Mouse (Mus musculus) frontal cortex, adult 2 months (tissue): ENCODE measurements around the gene Tmem184a. TPM values are rescaled to one million over a fixed set of nuclear protein-coding genes. Genes with fewer than 3 reads are reported as not detected.

Experiments used
- DNase-seq, 2 experiments: peaks; one replicate each; pipeline ENCODE4 v3.0.0; 2022; ENCODE audit warnings: low spot score in 1 of 2; ENCODE audit errors: extremely low spot score in 1 of 2
- polyA plus RNA-seq: library from polyadenylated mRNA; depleted of rRNA; stranded (reverse); fragments of >200 nt; gene quantifications from 2 replicates; pipeline ENCODE4 v1.2.3, GENCODE M21; 2012

Gene Tmem184a
- polyA plus RNA-seq, 1 experiment = 0.10 TPM

DNA sequence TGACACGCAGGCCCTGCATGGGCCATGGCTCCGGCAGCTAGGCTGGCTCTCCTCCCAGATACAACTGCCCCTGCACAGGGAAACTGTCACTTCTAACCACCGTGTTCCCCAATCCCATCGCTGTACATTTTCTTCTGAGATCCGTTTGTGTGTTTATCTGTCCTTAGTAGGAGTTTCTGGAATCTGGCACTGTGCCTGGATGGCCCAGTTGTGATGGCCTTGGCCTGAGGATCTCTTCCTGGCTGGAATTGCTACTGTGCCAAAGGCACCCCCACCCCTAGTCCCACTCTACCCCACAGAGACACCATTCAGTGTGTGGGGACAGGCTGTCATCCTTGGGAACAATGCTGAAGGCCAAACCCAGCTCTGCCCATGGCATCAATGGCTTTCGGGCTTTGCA is 3.8 kb downstream of the Tmem184a start:
- DNase-seq = no peak

DNA sequence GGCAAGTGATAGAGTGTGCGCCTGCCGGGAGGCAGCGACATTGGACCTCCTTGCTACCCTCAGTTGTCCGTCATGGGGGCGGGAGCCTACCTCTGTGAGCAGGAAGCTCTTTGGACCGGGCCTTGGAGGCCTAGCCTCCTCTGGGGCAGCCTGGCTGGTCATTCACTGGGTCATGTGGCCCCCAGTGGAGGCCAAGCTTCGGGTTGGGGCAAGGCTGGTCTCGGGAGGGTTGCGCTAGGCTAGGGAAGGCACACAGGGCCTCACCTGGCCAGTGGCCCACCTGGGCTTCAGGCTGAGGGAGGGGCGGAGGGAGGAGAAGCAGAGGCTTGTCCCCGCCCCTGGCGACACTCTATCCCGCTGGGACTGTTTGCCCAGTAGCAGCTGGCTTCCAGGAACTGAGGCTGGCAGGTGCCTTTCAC is 5.7 kb downstream of the Tmem184a start:
- no peak for DNase-seq

DNA sequence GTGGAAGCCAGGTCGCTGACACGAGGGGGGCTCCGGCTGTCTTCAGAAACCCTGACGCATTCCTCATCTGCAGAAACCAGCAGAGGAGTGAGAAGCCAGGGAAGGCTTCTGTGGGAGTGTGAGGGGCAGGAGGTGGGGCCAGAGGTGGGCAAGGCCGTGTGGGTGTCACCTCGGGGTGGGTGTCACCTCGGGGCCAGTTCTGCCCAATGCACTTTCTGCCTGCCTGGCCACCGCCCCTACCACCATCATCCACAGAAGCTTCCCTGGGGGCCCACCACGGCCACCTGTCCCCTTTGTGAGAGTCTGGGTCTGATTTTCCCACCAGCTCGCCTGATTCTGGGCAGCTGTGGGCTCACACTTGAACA is 6.6 kb downstream of the Tmem184a start:
- no peak for DNase-seq

DNA sequence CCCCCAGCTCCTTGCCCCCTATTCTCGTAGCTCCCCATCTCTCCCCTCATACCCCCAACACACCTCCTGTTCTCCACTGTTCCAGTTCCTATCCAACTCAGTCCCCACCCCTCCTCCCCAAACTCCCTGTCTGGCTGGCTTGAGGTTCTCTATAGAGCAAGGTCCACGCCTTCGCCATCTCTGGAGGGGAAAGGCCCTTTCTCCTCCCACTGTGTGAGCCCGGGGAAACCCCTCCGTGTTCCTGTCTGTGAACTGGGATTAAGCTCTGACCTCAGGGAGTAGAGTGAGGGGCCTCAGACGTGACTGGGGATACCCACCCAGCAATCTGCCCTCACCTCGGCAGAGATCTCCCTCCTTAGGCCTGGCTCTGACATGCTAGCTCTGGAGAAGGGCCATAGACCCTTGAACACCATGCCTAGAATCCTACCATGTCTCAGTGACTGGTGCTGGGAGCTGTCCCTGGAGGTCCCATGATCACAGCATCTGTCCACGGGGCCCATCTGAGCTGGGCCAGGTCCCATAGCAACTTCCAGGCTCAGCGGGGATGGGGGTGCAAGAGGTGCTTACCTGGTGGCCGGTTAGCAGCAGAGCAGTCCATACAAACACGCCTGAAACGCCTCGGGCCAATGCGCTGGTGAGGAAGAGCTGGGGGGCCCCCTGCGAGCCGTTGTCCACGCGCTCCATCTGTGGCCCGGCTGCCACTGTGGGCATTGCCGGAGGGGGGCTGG is 7.2 kb downstream of the Tmem184a start:
- no peak for DNase-seq

DNA sequence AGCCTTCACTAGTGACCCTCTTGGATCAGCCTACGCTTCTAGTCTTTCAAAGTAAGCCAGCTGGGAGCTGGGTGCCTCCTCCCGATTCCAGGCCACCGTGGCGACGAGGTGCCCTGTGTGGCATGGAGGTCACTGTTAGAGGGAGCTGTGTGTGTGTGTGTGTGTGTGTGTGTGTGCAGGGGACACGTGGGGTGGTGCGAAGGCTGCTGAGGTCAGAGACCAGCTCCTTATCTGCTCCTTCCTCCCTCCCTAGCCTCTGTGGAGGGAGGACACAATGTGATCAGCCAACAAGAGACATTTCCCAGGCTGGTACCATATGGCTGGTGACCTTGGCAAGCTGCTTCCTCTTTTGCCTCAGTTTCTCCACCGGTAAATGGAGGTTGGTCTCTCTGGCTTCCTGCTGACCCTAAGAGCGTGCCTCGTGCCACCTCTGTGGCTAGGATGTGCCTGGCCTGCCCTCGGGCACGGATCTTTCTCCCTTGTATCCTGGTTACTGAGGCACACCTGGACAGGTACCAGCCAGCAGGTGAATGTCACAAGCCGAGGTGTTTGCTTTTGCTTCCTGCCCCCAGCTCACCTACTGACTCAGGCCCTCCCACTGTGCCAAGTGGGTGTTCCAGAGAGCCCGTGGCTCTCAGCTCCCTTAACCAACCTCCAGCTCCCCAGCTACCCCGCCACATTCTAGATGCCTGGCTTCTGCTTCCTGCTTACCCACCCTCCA is 7.9 kb downstream of the Tmem184a start:
- no peak for DNase-seq

DNA sequence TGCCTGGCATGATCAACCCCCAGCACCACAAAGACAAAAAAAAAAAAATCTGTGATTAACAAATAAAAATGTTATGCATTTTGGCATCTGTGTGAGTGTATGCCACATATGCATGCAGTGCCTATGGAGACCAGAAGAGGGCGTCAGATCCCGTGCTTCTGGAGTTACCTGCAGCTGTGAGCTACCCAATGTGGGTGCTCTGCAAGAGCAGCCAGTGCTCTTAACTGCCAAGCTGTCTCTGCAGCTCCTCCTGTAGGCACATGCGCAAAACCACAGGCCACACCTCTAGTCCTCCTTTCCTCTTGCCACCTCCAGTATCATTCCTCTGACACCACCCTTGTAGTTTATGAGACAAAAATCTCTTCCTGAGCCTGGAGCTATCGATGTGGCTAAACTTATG is 10.3 kb downstream of the Tmem184a start:
- no peak for DNase-seq

DNA sequence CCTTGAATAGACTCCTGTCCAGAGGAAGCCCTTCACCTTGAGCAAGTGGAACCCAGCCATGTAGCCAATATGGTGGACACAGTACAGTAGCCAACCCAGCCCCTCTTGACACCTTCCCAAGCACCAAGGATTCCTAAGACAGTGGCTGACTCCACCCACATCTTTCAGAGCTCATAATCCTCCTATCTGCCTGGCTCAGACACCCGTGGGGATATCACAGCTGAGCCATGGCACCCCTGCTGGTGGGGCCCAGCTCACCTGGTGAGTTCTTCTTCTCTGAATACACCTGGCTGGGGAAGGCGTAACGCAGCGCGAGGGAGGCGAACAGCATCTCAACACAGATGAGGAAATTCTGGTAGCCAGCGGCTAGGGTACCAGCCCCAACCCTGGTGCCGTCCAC is 13.8 kb downstream of the Tmem184a start:
- DNase-seq = no peak

DNA sequence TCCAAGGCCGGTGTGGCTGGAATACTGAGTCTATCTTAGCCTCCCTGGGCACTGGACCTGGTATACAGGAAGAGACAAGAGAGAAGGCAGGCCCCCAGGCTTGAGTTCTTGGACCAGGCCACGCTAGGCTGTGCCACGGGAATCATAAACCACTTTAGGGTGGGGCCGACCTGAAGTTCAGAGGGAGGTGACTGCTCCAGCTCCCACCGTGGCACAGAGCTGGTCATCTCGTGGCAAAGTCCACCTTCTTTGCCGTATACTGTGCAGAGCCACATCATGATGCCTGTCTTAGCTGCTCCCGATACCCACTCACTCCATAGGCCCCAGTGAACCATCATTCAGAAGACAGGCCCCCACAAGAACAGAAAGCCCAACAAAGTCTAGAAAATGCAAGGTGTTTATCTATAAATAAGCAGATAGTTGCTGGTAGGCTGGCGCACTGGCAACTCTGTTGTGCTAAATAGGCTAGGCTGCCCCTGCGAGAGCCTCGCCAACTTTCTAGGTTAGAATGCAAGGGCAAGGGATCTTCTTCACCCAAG is 15.1 kb downstream of the Tmem184a start:
- DNase-seq = no peak

DNA sequence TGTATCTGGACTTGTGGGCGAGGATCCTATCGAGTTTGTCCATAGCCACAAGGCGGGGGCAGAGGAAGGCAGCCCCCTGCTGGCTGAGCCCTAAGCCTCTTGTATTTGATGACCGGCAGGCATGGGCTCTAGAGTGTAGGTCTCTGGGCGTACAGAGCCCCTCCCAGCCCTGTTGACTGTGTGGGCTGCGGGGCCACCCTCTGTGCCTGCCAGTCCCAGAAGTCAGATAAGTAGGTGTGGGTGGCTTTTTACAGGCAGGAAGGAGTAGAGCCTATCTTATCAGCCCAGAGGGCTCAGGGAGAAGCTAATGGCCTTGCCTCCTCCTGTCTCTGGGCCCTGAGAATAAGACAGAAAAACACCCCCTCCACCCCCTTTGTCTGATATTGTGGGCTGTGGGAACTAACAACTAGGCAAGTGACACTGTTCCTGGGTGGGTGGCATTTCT is 15.6 kb downstream of the Tmem184a start:
- no peak for DNase-seq

DNA sequence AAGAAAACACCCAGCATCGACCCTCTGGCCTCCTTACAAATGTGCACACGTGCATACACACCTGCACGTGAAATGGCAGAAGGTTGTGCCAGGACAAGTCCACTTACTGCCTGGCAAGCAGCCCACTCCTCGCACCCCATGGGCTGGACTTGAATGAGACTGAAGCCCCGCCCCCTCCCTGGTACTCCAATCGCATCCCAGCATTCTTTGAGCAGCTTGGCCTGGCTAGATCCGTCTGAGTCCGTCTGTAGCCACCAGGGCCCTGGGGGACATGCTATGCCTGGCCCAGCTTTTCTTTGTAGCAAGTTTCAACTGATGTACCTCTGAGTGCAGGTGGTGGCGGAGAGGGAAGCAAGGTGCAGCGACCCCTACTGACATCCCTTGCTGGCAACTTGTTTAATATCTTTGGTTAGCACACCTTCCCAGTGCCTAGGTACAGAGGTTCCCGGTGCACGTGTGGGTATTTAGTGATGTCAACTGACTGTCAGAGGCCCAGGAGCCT is 16.1 kb downstream of the Tmem184a start:
- DNase-seq = no peak

DNA sequence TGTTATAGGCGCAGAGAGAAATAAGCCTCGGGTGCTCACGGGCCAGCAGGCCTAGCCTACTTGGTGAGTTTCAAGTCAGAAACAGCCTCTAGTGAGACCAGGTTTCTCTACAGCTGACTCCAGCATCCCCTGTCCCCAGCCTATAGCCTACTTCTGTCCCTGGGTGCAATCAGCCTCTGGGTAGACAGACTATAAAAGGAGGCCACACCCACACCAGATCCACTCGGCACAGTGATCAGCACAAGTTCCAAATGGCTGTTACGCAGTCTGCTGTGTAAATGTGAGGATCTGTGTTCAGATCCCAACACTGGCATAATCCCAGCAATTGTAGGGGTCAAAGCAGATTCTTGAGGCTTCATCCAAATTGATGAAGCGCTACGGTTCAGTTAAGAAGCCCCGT is 16.6 kb downstream of the Tmem184a start:
- no peak for DNase-seq

DNA sequence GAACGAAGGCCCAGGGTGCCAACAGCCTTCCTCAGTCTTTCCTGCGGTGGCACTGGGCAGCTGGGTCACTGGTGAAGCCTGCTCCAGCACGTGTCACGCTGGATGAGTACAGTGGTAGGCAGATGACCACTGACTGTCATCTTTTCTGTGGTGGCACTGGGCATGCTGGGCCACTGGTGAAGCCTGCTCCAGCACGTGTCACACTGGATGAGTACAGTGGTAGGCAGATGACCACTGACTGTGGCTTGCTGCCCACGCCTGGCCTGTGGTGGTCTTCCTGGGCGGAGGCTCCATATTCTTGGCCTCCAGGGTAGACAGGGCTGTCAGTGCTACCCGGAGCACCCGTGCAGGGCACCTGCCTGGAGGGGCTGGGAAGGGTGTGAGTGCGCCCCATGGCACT is 17.8 kb downstream of the Tmem184a start:
- DNase-seq = no peak

DNA sequence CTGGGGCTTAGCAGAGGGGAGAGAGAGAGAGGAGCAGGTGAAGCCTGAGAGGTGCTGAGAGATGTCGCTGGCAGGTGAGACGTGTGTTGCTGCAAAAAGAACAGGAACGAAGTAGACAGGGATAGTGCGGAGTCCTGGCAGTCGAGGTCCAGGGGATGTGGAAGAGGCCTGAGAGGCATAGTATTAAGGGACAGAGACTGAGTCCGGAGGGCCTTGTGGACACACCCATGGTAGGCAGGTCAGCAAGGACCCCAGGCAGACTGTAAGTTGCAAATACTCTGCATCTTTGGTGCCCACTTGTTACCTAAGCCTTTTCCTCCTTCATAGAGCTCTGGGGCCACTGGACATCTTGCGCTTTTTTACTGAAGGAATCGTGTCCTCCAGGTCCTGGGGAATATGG is 18.5 kb downstream of the Tmem184a start:
- DNase-seq = no peak

DNA sequence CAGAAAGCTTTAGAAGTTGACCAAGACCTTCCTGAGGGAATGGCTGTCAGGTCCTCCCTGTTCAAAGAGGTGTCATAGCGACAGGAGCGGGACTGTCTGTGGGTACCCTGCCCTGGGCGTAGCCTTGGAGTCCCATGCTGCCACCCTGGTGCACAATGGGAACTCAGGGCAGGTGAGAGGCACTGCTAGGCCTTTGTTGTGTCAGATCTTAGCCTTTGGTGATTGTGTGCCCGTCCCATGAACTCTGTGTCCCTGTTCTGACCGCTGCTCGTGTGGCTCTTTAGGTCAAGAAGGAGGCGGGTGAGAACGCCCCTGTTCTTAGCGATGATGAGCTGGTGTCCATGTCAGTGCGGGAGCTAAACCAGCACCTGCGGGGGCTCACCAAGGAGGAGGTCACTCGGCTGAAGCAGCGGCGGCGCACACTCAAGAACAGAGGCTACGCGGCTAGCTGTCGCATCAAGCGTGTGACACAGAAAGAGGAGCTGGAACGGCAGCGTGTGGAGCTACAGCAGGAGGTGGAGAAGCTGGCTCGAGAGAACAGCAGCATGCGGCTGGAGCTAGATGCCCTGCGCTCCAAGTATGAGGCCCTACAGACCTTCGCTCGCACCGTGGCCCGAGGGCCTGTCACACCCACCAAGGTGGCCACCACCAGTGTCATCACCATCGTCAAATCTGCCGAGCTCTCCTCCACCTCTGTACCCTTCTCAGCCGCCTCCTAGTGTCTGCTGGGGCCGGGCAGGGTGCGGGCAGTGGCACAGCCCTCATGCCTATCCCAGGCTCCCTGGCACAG is 19.7 kb downstream of the Tmem184a start:
- DNase-seq = no peak

DNA sequence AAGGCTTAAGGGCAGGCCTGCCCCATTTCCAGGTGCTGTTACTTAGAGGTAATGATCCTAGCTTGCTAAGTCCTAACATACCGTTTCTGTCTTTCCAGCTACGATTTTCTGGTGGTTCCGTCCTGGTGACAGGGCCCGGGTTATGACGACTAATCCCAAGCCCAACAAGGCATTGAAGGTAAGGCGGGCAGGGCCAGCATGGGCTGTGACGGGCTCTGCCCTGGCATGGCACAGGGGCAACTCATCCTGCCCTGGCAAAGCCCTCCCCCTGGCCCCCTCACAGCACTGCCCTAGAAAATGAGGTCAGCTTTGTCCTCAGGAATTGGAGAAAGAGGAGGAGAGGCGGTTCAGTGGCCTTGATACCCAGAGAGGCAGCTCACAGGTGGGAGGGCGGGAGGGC is 20.7 kb downstream of the Tmem184a start:
- DNase-seq = no peak

DNA sequence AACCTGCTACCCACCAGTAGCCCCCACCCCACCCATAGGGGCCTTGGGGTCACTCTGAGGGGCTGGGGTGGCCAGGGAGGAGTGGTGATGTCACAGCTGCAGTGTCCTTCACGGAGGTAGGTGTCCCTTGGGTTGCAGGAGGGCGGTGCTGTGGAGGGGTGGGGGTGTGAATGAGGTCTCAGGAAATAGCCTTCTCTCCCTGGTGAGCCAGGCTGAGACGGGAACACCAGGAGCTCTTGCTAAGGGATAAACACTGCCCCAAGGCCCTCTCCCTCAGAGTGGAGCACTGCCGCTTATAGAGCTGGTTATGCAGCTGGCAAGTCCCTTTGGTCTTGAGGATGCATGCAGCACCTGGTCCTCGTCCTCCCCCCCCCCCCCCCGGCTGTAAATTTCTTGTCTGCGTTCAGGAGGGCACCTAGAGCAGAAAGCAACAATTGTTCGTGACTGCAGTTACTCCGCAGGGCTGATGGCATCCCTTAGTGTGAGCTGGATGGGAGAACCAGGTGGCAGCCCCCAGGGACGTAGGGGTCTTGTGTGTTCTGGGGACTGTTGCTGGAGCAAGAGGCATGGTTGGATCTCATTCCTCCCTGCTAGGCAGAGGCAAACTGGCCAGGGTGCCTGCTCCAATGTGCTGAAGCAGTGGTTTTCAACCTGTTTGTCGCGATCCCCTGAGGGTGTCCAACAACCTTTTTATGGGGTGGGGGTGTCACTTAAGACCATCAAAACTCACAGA is 21.4 kb downstream of the Tmem184a start:
- no peak for DNase-seq

DNA sequence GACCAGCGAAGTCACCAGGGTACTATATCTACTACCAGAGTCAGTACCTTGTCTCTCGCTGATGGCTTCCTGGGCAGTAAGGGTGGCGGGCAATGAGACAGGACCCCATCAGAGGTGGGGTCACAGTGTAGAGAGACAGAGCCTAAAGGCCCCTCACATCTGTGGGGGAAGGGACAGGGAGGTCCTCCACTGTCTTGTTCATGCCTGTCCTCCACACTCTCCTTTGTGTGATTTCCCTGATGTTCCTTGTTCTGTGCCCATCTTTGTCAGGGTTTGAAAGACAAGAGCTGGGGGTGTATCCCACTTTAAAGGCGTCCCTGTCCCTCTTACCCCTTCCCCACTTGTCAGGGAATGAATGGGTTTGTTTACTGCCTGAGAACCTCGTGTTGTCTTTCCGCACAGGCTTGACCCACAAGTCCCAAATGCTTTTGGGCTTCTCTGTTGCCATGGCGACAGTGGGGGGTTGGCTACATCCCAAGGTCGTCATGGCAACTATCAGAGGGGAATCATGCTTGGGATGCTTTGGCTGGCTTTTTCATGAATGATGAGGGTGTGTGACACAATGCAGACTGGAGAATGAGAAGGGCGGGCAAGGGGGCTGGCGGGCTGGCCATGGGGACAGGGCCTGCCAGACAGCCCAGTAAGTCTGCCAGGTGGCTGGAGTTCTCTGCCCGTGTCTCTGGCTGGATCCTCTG is 22.1 kb downstream of the Tmem184a start:
- DNase-seq = peak; percentile 58 to 84

DNA sequence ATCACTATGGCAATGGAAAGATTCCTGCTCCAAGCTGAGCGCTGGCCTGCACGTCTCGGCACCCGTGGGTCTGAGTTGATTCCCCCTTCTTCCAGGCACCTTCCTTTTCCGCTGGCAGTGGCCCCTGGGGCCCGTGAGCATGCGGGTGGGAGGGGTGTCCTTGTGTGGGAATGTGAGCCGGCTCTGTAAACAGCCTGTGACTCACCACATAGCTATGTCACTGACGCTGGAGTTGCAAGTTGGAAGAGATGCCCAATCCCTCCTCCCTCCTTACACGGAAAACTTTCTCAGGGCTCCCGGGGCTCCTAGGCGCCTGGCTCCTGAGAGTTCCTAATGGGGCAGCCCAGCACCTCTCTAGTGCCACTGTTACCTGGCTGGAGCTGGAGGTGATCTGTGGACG is 22.8 kb downstream of the Tmem184a start:
- peak; percentile 33 to 78 for DNase-seq

DNA sequence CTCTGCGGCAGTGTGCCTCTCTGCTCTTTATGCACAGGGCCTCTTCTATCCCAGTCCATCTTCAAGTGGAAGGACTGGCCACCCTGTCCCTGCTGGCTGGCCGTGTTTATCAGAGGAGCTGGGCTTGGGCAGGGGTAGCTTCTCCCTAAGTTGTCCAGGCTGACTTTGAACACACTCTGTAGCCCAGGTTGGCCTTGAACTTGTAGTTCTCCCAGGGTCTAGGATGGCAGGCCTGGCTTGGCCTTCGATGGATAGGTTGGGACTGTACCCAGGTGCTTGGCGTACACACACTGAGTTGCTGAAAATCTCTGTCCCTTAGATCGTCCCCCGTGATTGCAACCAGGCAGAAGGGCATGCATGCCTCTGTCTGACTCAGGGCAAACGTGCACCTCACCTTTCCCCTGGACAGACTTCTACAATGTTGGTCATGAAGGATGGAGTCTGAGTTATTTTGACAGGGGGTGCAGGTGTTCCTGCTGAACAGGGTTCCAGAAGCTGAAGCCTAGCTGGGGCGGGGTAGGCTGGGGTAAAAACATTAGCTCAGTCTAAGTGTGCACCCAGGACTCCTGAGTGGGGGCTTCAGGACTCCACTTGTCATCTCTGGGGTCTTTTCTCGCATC is 23.6 kb downstream of the Tmem184a start:
- no peak for DNase-seq
